Mouse (Mus musculus) spleen, adult 18-20 months (tissue): ENCODE results near the gene Rnf103.
A peak's percentile ranks its signal among the peaks of the same experiment; 100 is the strongest.
"Not testable (repeated sequence)": the region's sequence is repeated elsewhere in the genome, so short reads cannot be mapped to it uniquely, and the experiment has no call there.

Source experiments
- DNase-seq, 2 experiments: peaks; one replicate each; pipeline ENCODE4 v3.0.0; 2022; ENCODE audit warnings: mixed read lengths in 2 of 2

Gene Rnf103

GRCm38 (mm10) chr6:71493675-71494340 lies at the start of gene Rnf103:
Rnf103 (plus strand) TSS chr6:71493894.
- peak; percentile 85 to 94 for DNase-seq

GRCm38 (mm10) chr6:71444756-71445155 lies 48.9 kb upstream of the Rnf103 start:
- no peak for DNase-seq

GRCm38 (mm10) chr6:71445560-71445959 lies 48.1 kb upstream of the Rnf103 start:
- no peak for DNase-seq

GRCm38 (mm10) chr6:71452792-71453191 lies 40.9 kb upstream of the Rnf103 start:
- DNase-seq, result no peak

- DNase-seq, result not testable (repeated sequence)
These were observed 39.5 kb upstream of the Rnf103 start for GRCm38 (mm10) chr6:71453983-71454739.

- no peak for DNase-seq
These were observed 35.6 kb upstream of the Rnf103 start for GRCm38 (mm10) chr6:71457956-71458608.

- no peak for DNase-seq
These were observed 28.5 kb upstream of the Rnf103 start for GRCm38 (mm10) chr6:71465146-71465545.

- no peak for DNase-seq
These were observed 25.9 kb upstream of the Rnf103 start for GRCm38 (mm10) chr6:71467766-71468165.

GRCm38 (mm10) chr6:71469291-71469690 lies 24.4 kb upstream of the Rnf103 start:
- DNase-seq, result no peak

- DNase-seq, result no peak
These were observed 21.7 kb upstream of the Rnf103 start for GRCm38 (mm10) chr6:71471830-71472520.

- no peak for DNase-seq
These were observed 20.9 kb upstream of the Rnf103 start for GRCm38 (mm10) chr6:71472786-71473185.

- DNase-seq, result no peak
These were observed 18.1 kb upstream of the Rnf103 start for GRCm38 (mm10) chr6:71475604-71476003.

- DNase-seq, result no peak
These were observed 16.9 kb upstream of the Rnf103 start for GRCm38 (mm10) chr6:71476783-71477182.

GRCm38 (mm10) chr6:71478816-71479568 lies 14.7 kb upstream of the Rnf103 start:
- not testable (repeated sequence) for DNase-seq

- DNase-seq, result not testable (repeated sequence)
These were observed 14.1 kb upstream of the Rnf103 start for GRCm38 (mm10) chr6:71479588-71479987.

- no peak for DNase-seq
These were observed 13.6 kb upstream of the Rnf103 start for GRCm38 (mm10) chr6:71480136-71480535.

GRCm38 (mm10) chr6:71481136-71481535 lies 12.6 kb upstream of the Rnf103 start:
- no peak for DNase-seq

GRCm38 (mm10) chr6:71485246-71485645 lies 8.4 kb upstream of the Rnf103 start:
- no peak for DNase-seq

GRCm38 (mm10) chr6:71486226-71486625 lies 7.5 kb upstream of the Rnf103 start:
- no peak for DNase-seq

GRCm38 (mm10) chr6:71486867-71487266 lies 6.8 kb upstream of the Rnf103 start:
- no peak for DNase-seq

GRCm38 (mm10) chr6:71487966-71488365 lies 5.7 kb upstream of the Rnf103 start:
- DNase-seq, result no peak

GRCm38 (mm10) chr6:71492136-71492535 lies 1.6 kb upstream of the Rnf103 start:
- DNase-seq, result no peak
